Mouse (Mus musculus) R1 (cell line): ENCODE measurements at regions not wholly inside any gene's neighbourhood (a gene's known extent, or its start where the extent isn't known, plus 50 kb on each side); places are given as distances from the start of the nearest gene placed in this dataset.

Experiments used
- DNase-seq: peaks from one replicate; pipeline ENCODE4 v3.0.0-alpha.2; 2018; ENCODE audit warnings: low read depth, low spot score

DNA sequence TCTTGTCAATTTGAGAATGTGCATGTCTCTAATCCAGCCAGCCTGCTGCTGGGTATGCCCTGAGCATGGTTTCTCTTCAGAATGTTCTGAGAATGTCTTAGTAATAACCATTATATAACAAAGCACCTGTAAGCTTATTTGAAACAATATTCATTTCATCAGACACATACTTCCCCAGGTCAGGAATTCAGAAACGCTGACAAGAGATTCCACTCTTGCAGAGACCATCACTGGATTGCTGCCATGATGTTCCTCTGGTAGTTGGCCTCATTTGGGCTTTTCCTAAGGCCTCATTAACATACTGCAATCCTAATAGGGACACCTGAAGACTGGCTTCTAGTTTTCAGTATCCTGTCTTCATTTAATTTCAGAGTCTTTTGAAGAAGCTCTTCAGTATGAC, 642.5 kb upstream of the Adamts5 start:
- DNase-seq = no peak

DNA sequence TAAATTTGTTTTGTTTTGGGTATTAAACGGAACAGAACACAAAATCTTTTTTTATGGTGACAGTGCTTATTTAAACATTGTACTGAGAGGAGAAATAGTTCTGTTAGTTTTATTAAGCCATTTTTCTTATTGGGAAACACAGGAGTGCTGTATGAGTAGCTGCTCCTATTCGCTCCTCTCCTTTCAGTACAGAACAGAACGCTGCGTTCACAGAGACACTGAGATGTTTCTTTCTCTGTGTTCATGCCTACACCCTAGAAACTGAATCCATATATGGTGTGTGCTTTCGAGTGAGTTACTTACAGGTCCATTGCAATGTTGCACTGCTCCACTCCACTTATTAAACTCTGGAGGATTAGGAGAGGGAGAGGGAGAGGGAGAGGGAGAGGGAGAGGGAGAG, 634.9 kb upstream of the Adamts5 start:
- DNase-seq = no peak

- no peak for DNase-seq
Measured at GRCm38 (mm10) chr16:86524135-86524534, 622.5 kb upstream of the Adamts5 start.

- no peak for DNase-seq
Measured at GRCm38 (mm10) chr16:86516935-86517334, 615.3 kb upstream of the Adamts5 start.

- DNase-seq = no peak
Measured at GRCm38 (mm10) chr16:86516144-86516543, 614.5 kb upstream of the Adamts5 start.

- no peak for DNase-seq
Measured at GRCm38 (mm10) chr16:86501074-86501952, 599.7 kb upstream of the Adamts5 start.

DNA sequence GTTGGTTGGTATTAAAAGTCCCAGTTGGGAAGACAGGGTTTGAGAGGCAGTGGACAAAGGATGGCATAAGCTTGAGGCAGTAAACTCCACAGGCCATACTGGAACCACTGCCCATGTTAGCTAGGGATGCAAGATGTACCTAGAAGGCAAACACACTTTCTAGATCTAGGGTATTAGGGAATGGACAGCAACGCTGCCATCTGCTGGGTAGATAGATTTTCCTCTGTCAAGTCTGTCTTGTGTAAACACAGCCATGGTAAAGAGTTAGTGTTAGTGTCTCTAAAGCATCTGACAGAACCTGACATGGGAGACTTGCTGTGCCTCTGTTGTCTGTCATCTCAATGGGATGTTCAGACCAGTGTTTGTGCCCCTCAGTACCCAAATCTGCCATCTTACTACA, 573.5 kb upstream of the Adamts5 start:
- no peak for DNase-seq

GRCm38 (mm10) chr16:86473059-86473740, 571.6 kb upstream of the Adamts5 start:
- DNase-seq = no peak

DNA sequence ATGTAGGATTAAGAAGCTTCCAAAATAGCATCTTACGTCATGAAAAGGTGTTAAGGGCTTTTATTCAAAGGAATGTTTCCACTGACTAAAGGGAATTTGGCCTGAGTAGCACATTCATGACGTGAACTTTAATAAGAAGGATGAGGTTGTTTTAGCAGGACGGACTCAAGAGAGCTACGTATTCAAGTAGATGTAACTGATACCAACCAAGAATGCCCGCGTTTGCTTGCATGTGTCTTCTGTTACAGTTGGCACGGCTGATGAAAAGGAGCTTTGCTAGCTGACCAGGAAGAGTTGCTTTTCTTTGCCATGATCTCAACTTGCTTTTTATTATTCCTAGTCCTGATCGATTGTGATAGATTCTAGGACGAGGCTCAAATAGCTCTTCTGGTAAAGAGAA, 559.4 kb upstream of the Adamts5 start:
- no peak for DNase-seq

DNA sequence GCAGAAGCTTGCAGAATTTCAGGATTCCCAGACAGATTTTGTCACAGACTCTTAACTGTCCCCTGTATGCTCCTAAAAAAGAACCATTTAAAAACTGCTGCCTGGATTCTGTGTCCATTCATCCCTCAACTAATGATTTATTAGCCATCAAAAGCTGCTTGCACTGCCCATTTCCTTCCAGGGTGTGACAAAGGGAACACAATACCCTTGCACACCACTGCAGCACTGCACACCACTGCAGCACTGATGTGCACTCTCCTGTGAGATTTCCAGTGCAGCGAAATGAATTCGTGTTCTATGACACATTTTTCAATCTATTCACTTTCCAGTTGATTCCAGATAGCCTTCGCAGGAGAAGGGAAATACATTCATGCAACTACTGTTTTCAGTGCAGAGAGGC, 555.0 kb upstream of the Adamts5 start:
- no peak for DNase-seq

DNA sequence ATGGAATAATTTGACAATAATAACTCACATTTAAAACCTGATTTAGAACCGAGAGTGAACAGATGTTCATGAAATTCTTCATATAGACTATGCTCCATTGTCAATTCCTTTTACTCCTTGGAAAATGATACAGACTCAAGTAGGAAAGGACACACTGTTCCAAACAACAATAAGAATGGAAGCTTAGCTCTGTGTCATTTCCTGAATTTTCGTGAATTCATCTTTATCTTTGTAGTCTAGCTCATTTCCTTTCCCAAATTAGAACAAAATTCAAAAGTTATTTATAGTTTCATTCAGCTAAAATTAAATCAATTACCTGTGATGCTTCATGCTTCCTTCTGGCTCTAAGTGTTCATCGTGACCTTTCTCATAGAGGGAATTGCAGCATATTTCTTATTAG, 553.2 kb upstream of the Adamts5 start:
- DNase-seq = no peak

GRCm38 (mm10) chr16:86454031-86454430, 552.4 kb upstream of the Adamts5 start:
- DNase-seq = no peak

DNA sequence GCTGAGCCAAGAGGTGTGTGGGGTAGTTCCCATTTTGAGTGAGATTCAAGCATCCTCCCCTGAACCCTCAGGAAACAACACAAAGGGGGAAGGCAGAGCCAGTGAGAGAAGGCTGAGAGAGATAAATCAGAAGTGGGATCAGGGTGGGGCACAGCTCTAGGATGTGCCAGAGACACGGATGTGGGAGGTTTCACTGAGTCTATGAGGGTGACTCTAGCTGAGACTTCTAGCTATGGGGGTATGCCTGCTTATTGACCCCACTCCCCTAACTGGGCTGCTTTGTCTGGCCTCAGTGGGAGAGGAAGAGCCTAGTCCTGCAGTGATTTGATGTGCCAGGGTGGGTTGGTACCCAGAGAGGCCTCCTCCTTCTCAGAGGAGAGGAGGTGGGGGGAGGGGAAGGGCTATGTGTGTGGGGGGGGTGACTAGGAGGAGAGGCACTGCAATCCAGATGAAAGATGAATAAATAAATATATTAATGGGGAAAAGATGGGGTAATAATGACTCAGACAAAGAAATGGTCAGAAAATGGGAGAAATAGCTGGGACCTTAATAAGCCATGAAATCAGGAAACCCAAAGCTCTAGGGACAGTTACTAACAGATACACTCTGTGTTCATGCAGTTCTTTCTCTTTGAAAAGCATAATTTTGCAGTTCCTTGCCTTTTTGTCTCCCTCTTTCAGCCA, 547.0 kb upstream of the Adamts5 start:
- no peak for DNase-seq

GRCm38 (mm10) chr16:86419458-86419857, 517.8 kb upstream of the Adamts5 start:
- peak; percentile 63 for DNase-seq

- no peak for DNase-seq
Measured at GRCm38 (mm10) chr16:86404309-86404708, 502.7 kb upstream of the Adamts5 start.

DNA sequence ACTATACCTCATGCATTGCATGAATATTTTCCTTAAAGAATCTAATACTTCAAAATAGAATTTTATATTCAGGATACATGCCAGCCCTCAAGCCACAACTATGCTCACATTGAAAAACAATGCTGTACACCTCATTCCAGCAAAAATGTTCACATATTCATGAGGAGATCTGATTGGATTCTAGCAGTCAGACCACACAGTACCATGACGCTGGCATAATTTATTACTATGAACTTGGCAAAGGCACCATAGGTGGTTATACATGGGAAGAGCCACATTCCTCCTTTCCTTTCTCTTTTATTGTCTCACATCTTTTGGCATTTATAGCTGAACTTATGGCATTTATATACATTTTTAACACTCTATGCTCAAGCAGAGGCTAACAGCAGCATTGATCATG, 499.8 kb upstream of the Adamts5 start:
- DNase-seq = no peak

- DNase-seq = no peak
Measured at GRCm38 (mm10) chr16:86399288-86399687, 497.7 kb upstream of the Adamts5 start.

DNA sequence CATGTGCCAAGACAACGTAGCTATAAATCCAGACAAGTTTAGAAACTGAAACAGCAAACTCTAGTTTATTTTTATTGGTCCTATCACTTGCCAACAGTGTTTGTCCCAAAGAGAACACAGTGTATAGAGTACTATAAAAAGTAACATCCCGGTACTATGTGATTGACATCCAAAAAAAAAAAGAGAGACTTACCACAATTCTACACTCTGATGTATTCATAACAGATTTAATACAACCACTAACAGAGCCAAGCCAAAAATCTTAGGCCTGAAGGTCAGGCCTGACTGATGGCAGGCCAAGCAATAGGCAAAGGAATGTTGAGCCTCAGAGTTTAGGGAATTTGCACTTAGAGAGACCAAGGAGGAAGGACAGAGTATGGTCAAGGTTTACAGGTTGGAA, 495.9 kb upstream of the Adamts5 start:
- no peak for DNase-seq

- no peak for DNase-seq
Measured at GRCm38 (mm10) chr16:86389063-86389723, 487.6 kb upstream of the Adamts5 start.

DNA sequence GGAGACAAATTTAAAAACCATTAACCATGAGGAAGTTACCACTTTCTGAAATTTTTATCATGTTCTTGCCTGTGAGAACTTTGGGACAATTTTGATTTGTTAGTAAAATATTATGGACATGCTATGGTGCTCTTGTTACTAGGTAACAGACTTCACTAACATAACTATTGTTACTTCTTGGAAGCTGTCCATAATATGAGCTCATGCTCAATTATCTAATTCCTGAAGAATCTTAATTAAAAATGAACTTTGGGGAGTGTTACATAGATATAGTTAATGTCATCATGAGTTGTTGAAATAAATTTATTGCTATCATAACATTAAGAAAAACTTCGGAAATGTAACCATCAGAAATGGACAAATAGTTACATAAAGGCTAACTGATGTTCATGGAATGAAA, 486.5 kb upstream of the Adamts5 start:
- no peak for DNase-seq

- DNase-seq = peak; percentile 35
Measured at GRCm38 (mm10) chr16:86377991-86378390, 476.4 kb upstream of the Adamts5 start.

DNA sequence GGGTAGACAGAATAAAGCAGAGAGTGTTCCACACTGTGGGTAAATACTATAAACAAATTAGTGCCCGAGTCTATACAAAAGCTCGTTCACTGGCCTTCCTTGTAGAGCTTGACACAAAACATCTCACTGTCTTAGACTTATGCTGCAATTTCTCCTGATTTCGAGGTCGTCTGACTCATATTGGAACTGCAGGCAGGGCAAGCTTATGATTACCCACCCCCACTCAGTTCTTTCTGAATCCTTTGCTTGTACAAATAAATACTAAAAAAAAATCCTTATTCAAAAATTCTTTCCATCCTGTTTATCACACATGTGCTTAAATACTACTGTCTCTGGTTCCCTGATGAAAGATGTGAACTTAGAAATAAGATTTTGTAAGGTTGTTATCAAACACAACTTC, 470.0 kb upstream of the Adamts5 start:
- no peak for DNase-seq
